Mouse (Mus musculus) liver, adult 10 weeks (tissue): Measurements from ENCODE around the gene Olfr1243. TPM values are rescaled to one million over a fixed set of nuclear protein-coding genes. Genes with fewer than 3 reads are reported as not detected.

ENCODE experiments used
- polyA plus RNA-seq: library from polyadenylated mRNA; stranded (reverse); fragments of 350-450 nt; fragmentation: Illumina TruSeq; extraction: RNeasy Lipid Tissue Mini Kit (QIAGEN cat#74804); gene quantifications from one replicate; pipeline ENCODE4 v1.2.3, GENCODE M21; 2014; ENCODE audit warnings: low read depth, low replicate concordance

Olfr1243 gene
- not detected for polyA plus RNA-seq

DNA sequence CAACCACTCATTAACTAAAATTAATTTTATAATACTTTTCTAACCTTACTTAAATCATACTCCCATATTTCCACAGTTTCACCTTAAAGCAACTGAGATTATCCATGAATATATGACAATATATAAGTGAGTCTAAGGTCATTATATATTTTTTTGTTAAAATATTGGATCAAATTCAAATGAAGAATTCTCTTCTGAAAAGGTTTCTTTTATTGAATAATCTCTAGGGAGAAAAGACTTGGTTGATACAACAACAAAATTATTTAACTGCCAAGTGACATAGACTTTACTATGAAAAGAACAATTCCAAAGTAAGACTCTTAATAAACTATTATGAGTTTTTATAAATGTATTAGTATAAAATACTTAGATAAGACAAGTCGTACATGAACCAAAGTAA is at the start of gene Olfr1243:
TSS of gene Olfr1243 (minus strand) at position 101 of the 400 bp plus-strand sequence.

DNA sequence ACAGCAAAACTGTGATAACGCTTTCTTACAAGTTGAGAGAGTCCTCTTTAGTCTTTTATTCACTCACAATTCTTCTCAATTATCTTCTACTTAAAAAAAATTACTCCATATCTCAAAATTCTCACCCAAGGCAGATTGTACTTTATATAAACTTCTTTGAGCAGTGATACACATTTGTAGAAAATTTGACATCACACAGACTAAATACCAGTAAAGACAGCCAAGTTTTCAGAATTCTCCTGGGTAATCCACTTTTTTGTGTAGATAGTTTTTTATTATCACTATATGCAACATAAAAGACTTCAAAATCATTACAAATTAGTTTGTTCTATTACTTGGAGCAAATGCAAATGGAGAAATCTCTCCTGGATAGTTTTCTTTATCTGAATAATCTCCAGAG is 47.1 kb upstream of the Olfr1243 start, which contains the start of gene Olfr1245:
TSS of gene Olfr1245 (minus strand) at position 101 of the 400 bp plus-strand sequence.

DNA sequence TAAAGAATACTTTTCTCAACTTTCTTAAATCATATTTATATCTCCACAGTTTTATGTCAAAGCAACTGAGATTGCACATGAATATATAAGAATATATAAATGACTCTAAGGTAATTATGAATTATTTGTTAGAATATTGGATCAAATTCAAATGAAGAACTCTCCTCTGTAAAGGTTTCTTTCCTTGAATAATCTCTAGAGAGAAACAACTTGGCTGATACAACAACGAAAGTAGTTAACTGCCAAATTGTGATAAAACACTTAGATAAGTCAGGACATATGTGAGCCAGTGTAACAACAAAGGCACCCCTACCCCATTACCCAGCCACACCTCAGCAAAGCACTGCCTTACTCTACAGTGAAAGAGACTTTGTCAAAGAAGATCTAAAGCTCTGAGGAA is 33.1 kb downstream of the Olfr1243 start, which contains the start of gene Olfr1242:
TSS of gene Olfr1242 (minus strand) at position 101 of the 400 bp plus-strand sequence.

DNA sequence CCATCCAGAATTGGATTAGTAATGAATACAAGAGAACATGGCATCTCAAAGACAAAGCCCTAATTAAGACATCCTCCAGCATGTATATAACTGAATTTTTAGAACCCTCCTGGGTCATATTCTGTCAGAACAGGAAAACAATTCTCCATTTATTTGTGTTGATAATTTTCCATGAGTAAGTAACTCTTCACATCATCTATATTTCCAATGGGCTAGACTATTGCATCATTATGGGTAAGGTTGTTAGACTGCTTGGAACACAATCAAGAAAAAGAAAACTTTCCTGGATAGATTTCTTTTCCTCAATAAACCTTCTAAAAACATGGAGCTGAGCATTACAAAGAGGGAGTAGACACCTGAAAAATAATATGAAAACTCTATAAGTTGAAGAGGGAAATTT is 44.3 kb downstream of the Olfr1243 start, which contains the start of gene Olfr1241:
TSS of gene Olfr1241 (minus strand) at position 101 of the 400 bp plus-strand sequence.

Other genes starting within 250 kb of the Olfr1243 start
- not detected for gene Olfr1229, start 243.5 kb downstream of the Olfr1243 start, polyA plus RNA-seq
- not detected for gene Olfr1230, start 234.2 kb downstream of the Olfr1243 start, polyA plus RNA-seq
- gene Olfr1231, start 224.4 kb downstream of the Olfr1243 start, polyA plus RNA-seq = not detected
- gene Olfr1232, start 201.8 kb downstream of the Olfr1243 start, polyA plus RNA-seq = not detected
- gene Olfr1233, start 189.1 kb downstream of the Olfr1243 start, polyA plus RNA-seq = not detected
- not detected for gene Olfr1234, start 166.6 kb downstream of the Olfr1243 start, polyA plus RNA-seq
- not detected for gene Olfr1238, start 121.8 kb downstream of the Olfr1243 start, polyA plus RNA-seq
- not detected for gene Olfr1239, start 111.1 kb downstream of the Olfr1243 start, polyA plus RNA-seq
- gene Olfr1240, start 88.5 kb downstream of the Olfr1243 start, polyA plus RNA-seq = not detected
- gene Olfr1241, start 44.4 kb downstream of the Olfr1243 start, polyA plus RNA-seq = not detected
- not detected for gene Olfr1242, start 33.2 kb downstream of the Olfr1243 start, polyA plus RNA-seq
- not detected for gene Olfr1245, start 47.0 kb upstream of the Olfr1243 start, polyA plus RNA-seq
- gene Olfr1246, start 61.7 kb upstream of the Olfr1243 start, polyA plus RNA-seq = not detected
- gene Olfr1247, start 82.6 kb upstream of the Olfr1243 start, polyA plus RNA-seq = not detected
- not detected for gene Olfr1248, start 86.8 kb upstream of the Olfr1243 start, polyA plus RNA-seq
- not detected for gene Olfr1249, start 103.5 kb upstream of the Olfr1243 start, polyA plus RNA-seq
- not detected for gene Olfr1250, start 130.0 kb upstream of the Olfr1243 start, polyA plus RNA-seq
- gene Olfr1251, start 140.4 kb upstream of the Olfr1243 start, polyA plus RNA-seq = not detected
- gene Olfr1252, start 193.5 kb upstream of the Olfr1243 start, polyA plus RNA-seq = not detected
- gene Olfr1253, start 225.6 kb upstream of the Olfr1243 start, polyA plus RNA-seq = not detected